Mouse (Mus musculus): Measurements from ENCODE around the gene Btbd9. TPM values are rescaled to one million over a fixed set of nuclear protein-coding genes. Genes with fewer than 3 reads are reported as not detected.

The Btbd9 gene
- total RNA-seq, 1 experiment, result 28.2 TPM

GRCm38 (mm10) chr17:30464240-30464745 is 112.0 kb downstream of the Btbd9 start:
- in situ Hi-C loops (cut with MboI; ENCODE audit: low sequenced_read_pairs in 2 of 2, unreplicated experiment in 2 of 2), result no loop called here
- Histone ChIP-seq H3K4me1 (ENCODE audit: control insufficient read depth in 2 of 2, insufficient read depth in 2 of 2, low read length in 2 of 2, poor library complexity in 1 of 2) (peaks cover 15 to 16% of the 10 kb centered on the region in 2 experiments; a peak in 3 of 4 replicates), H3K9ac (ENCODE audit: insufficient read depth, low read depth, low read length, poor library complexity, severe bottlenecking) (no peak overlapping the region), H3K4me3 (ENCODE audit: insufficient read depth in 1 of 2, low read depth in 1 of 2, low read length in 2 of 2, poor library complexity in 1 of 2, severe bottlenecking in 1 of 2) (no peak overlapping the region), H3K36me3 (ENCODE audit: control insufficient read depth, insufficient read depth, low read length, poor library complexity, severe bottlenecking) (no peaks in the 10 kb centered on the region), H3K27ac (ENCODE audit: insufficient read depth, low read depth, low read length, poor library complexity, severe bottlenecking) (no peak overlapping the region), H3K9me3 (ENCODE audit: control insufficient read depth, insufficient read depth, low read depth, low read length) (no peaks in the 10 kb centered on the region)
- TF ChIP-seq ZNF384 (IDR thresholded peaks at IDR 0.05; ENCODE audit: low read depth, low read length) (no peak), MAFK (IDR thresholded peaks at IDR 0.05; ENCODE audit: insufficient read depth, low read depth, low read length) (no peak), ZC3H11A (IDR thresholded peaks at IDR 0.05; ENCODE audit: borderline replicate concordance, low read depth, low read length) (no peak), CHD2 (IDR thresholded peaks at IDR 0.05; ENCODE audit: low read depth, low read length) (no peak), HCFC1 (IDR thresholded peaks at IDR 0.05; ENCODE audit: borderline replicate concordance, insufficient read depth, low read length) (no peak)
- no peak for DNase-seq (ENCODE audit: low read depth, low spot score)

GRCm38 (mm10) chr17:30460727-30461349 is 115.5 kb downstream of the Btbd9 start:
- H3K27ac ChIP-seq (ENCODE audit: insufficient read depth, low read depth, low read length, poor library complexity, severe bottlenecking), result no peak overlapping the region
- H3K9ac ChIP-seq (ENCODE audit: insufficient read depth, low read depth, low read length, poor library complexity, severe bottlenecking), result no peak overlapping the region
- no peaks in the 10 kb centered on the region for H3K36me3 ChIP-seq (ENCODE audit: control insufficient read depth, insufficient read depth, low read length, poor library complexity, severe bottlenecking)
- H3K4me1 ChIP-seq (ENCODE audit: control insufficient read depth in 2 of 2, insufficient read depth in 2 of 2, low read length in 2 of 2, poor library complexity in 1 of 2), result peaks cover 16 to 19% of the 10 kb centered on the region in 2 experiments; a peak in 3 of 4 replicates
- DNase-seq (ENCODE audit: low read depth, low spot score), result no peak
- H3K4me3 ChIP-seq (ENCODE audit: insufficient read depth in 1 of 2, low read depth in 1 of 2, low read length in 2 of 2, poor library complexity in 1 of 2, severe bottlenecking in 1 of 2), result no peak overlapping the region
- in situ Hi-C loops (cut with MboI; ENCODE audit: low sequenced_read_pairs in 2 of 2, unreplicated experiment in 2 of 2), result no loop called here
- H3K9me3 ChIP-seq (ENCODE audit: control insufficient read depth, insufficient read depth, low read depth, low read length), result no peaks in the 10 kb centered on the region
- TF ChIP-seq HCFC1 (IDR thresholded peaks at IDR 0.05; ENCODE audit: borderline replicate concordance, insufficient read depth, low read length), result no peak
- no peak for TF ChIP-seq ZC3H11A (IDR thresholded peaks at IDR 0.05; ENCODE audit: borderline replicate concordance, low read depth, low read length)
- no peak for TF ChIP-seq CHD2 (IDR thresholded peaks at IDR 0.05; ENCODE audit: low read depth, low read length)
- no peak for TF ChIP-seq MAFK (IDR thresholded peaks at IDR 0.05; ENCODE audit: insufficient read depth, low read depth, low read length)
- TF ChIP-seq ZNF384 (IDR thresholded peaks at IDR 0.05; ENCODE audit: low read depth, low read length), result no peak

GRCm38 (mm10) chr17:30459706-30460105 is 116.6 kb downstream of the Btbd9 start:
- Histone ChIP-seq H3K4me1 (ENCODE audit: control insufficient read depth in 2 of 2, insufficient read depth in 2 of 2, low read length in 2 of 2, poor library complexity in 1 of 2) (peaks cover 11 to 15% of the 10 kb centered on the region in 2 experiments; a peak in 3 of 4 replicates), H3K36me3 (ENCODE audit: control insufficient read depth, insufficient read depth, low read length, poor library complexity, severe bottlenecking) (no peaks in the 10 kb centered on the region), H3K9ac (ENCODE audit: insufficient read depth, low read depth, low read length, poor library complexity, severe bottlenecking) (no peak overlapping the region), H3K27ac (ENCODE audit: insufficient read depth, low read depth, low read length, poor library complexity, severe bottlenecking) (no peak overlapping the region), H3K9me3 (ENCODE audit: control insufficient read depth, insufficient read depth, low read depth, low read length) (no peaks in the 10 kb centered on the region), H3K4me3 (ENCODE audit: insufficient read depth in 1 of 2, low read depth in 1 of 2, low read length in 2 of 2, poor library complexity in 1 of 2, severe bottlenecking in 1 of 2) (no peak overlapping the region)
- TF ChIP-seq MAFK (IDR thresholded peaks at IDR 0.05; ENCODE audit: insufficient read depth, low read depth, low read length) (no peak), HCFC1 (IDR thresholded peaks at IDR 0.05; ENCODE audit: borderline replicate concordance, insufficient read depth, low read length) (no peak), ZC3H11A (IDR thresholded peaks at IDR 0.05; ENCODE audit: borderline replicate concordance, low read depth, low read length) (no peak), CHD2 (IDR thresholded peaks at IDR 0.05; ENCODE audit: low read depth, low read length) (no peak), ZNF384 (IDR thresholded peaks at IDR 0.05; ENCODE audit: low read depth, low read length) (no peak)
- in situ Hi-C loops (cut with MboI; ENCODE audit: low sequenced_read_pairs in 2 of 2, unreplicated experiment in 2 of 2), result loop anchor here in 1 of 2 experiments (10.0 kb wide), 1 partner anchor 355 kb away; no protein-coding TSS in a partner anchor
- no peak for DNase-seq (ENCODE audit: low read depth, low spot score)

- no peak for DNase-seq (ENCODE audit: low read depth, low spot score)
- TF ChIP-seq MAFK (IDR thresholded peaks at IDR 0.05; ENCODE audit: insufficient read depth, low read depth, low read length) (no peak), CHD2 (IDR thresholded peaks at IDR 0.05; ENCODE audit: low read depth, low read length) (no peak), ZNF384 (IDR thresholded peaks at IDR 0.05; ENCODE audit: low read depth, low read length) (no peak), HCFC1 (IDR thresholded peaks at IDR 0.05; ENCODE audit: borderline replicate concordance, insufficient read depth, low read length) (no peak), ZC3H11A (IDR thresholded peaks at IDR 0.05; ENCODE audit: borderline replicate concordance, low read depth, low read length) (no peak)
- no peak overlapping the region for H3K4me3 ChIP-seq (ENCODE audit: insufficient read depth in 1 of 2, low read depth in 1 of 2, low read length in 2 of 2, poor library complexity in 1 of 2, severe bottlenecking in 1 of 2)
- no peak overlapping the region for H3K9ac ChIP-seq (ENCODE audit: insufficient read depth, low read depth, low read length, poor library complexity, severe bottlenecking)
- in situ Hi-C loops (cut with MboI; ENCODE audit: low sequenced_read_pairs in 2 of 2, unreplicated experiment in 2 of 2), result loop anchor here in 1 of 2 experiments (10.0 kb wide), 1 partner anchor 356 kb away; no protein-coding TSS in a partner anchor
- H3K27ac ChIP-seq (ENCODE audit: insufficient read depth, low read depth, low read length, poor library complexity, severe bottlenecking), result no peak overlapping the region
- no peaks in the 10 kb centered on the region for H3K9me3 ChIP-seq (ENCODE audit: control insufficient read depth, insufficient read depth, low read depth, low read length)
- peaks cover 4 to 9% of the 10 kb centered on the region in 2 experiments; a peak in 3 of 4 replicates for H3K4me1 ChIP-seq (ENCODE audit: control insufficient read depth in 2 of 2, insufficient read depth in 2 of 2, low read length in 2 of 2, poor library complexity in 1 of 2)
- no peaks in the 10 kb centered on the region for H3K36me3 ChIP-seq (ENCODE audit: control insufficient read depth, insufficient read depth, low read length, poor library complexity, severe bottlenecking)
These were observed 117.4 kb downstream of the Btbd9 start for GRCm38 (mm10) chr17:30458926-30459325.
